Mouse (Mus musculus) E14TG2a.4 (cell line): Measurements from ENCODE around the gene Dpagt1.

Source experiments
- CTCF ChIP-seq: conservative IDR thresholded peaks from 2 replicates; pipeline ENCODE4 v1.5.1; 2014; ENCODE audit warnings: low read length
- NANOG ChIP-seq: IDR thresholded peaks from 2 replicates; pipeline ENCODE4 v1.6.1; 2014; ENCODE audit warnings: borderline replicate concordance, low read length, mixed read lengths
- POU5F1 ChIP-seq: IDR thresholded peaks from 2 replicates; pipeline ENCODE4 v1.6.1; 2014; ENCODE audit warnings: low read length, borderline replicate concordance

DNA sequence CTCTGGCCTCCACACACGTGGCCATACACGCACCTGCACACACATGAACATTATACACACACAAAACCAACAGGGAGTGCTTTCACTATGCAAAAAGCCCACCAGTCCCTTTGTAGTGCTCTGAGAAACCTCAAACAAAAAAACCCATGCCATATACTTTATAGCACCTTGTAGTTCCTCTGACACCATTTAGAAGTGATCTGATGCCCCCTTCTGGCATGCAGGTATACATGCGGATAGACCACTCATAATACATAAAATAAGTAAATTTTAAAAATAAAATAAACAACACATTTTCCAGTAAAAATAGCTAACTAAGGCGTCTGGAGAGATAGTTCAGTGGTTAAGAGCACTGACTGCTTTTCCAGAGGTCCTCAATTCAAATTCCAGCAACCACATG, 31.4 kb downstream of the Dpagt1 start:
- TF ChIP-seq CTCF = peak; percentile 28; the same call in 1 of the 2 replicates
- no peak for TF ChIP-seq NANOG
- TF ChIP-seq POU5F1 = no peak
